Mouse (Mus musculus): ENCODE measurements around the gene Itgal. TPM values are rescaled to one million over a fixed set of nuclear protein-coding genes. Genes with fewer than 3 reads are reported as not detected.

Gene Itgal
- polyA plus RNA-seq, 1 experiment from 2014 or later = 1.6 TPM

- Histone ChIP-seq H3K9ac (no peak overlapping the region), H3K36me3 (ENCODE audit: insufficient read depth) (peaks cover 9% of the 10 kb centered on the region; the same call in 1 of the 2 replicates), H3K9me3 (ENCODE audit: low read depth, low read length) (no peaks in the 10 kb centered on the region), H3K27me3 (ENCODE audit: insufficient read depth, low read length) (no peaks in the 10 kb centered on the region), H3K4me2 (no peak overlapping the region), H3K4me3 (ENCODE audit: low read depth, low read length) (no peak overlapping the region), H3K4me1 (ENCODE audit: insufficient read depth) (no peaks in the 10 kb centered on the region), H3K27ac (ENCODE audit: low read depth) (no peak overlapping the region)
- ATAC-seq (ENCODE audit: insufficient read depth) = no peak
- no peak for DNase-seq
- WGBS = 71% methylated on average over 6 of the region's 6 CpGs
- TF ChIP-seq CTCF (IDR thresholded peaks at IDR 0.05; ENCODE audit: low read depth) = no peak
These were observed 82.4 kb downstream of the Itgal start for GRCm38 (mm10) chr7:127378310-127378921.

Other genes starting within 250 kb of the Itgal start
- not detected in 2 replicates for gene Zg16, start 208.9 kb upstream of the Itgal start, polyA plus RNA-seq (2014; fragmentation: Nextera tagmentation; extraction: Ambion mirVana)
- gene AI467606, start 204.9 kb upstream of the Itgal start, polyA plus RNA-seq (2014; fragmentation: Nextera tagmentation; extraction: Ambion mirVana) = 6.3 and 6.5 TPM in 2 replicates
- gene Qprt, start 174.0 kb upstream of the Itgal start, polyA plus RNA-seq (2014; fragmentation: Nextera tagmentation; extraction: Ambion mirVana) = 0.22 and 0.47 TPM in 2 replicates
- gene Spn, start 158.4 kb upstream of the Itgal start, polyA plus RNA-seq (2014; fragmentation: Nextera tagmentation; extraction: Ambion mirVana) = 0.20 TPM in 1 of 2 replicates, not detected in the other
- 54.6 and 59.6 TPM in 2 replicates for gene Cd2bp2, start 100.2 kb upstream of the Itgal start, polyA plus RNA-seq (2014; fragmentation: Nextera tagmentation; extraction: Ambion mirVana)
- gene Tbc1d10b, start 87.8 kb upstream of the Itgal start, polyA plus RNA-seq (2014; fragmentation: Nextera tagmentation; extraction: Ambion mirVana) = 26.0 and 33.7 TPM in 2 replicates
- 8.6 and 12.2 TPM in 2 replicates for gene Mylpf, start 87.4 kb upstream of the Itgal start, polyA plus RNA-seq (2014; fragmentation: Nextera tagmentation; extraction: Ambion mirVana)
- gene Zfp553, start 63.2 kb upstream of the Itgal start, polyA plus RNA-seq (2014; fragmentation: Nextera tagmentation; extraction: Ambion mirVana) = 21.2 and 24.3 TPM in 2 replicates
- 20.1 and 20.3 TPM in 2 replicates for gene Sept1, start 63.1 kb upstream of the Itgal start, polyA plus RNA-seq (2014; fragmentation: Nextera tagmentation; extraction: Ambion mirVana)
- gene Zfp771, start 52.0 kb upstream of the Itgal start, polyA plus RNA-seq (2014; fragmentation: Nextera tagmentation; extraction: Ambion mirVana) = 52.8 and 54.7 TPM in 2 replicates
- 202 and 226 TPM in 2 replicates for gene Dctpp1, start 35.6 kb upstream of the Itgal start, polyA plus RNA-seq (2014; fragmentation: Nextera tagmentation; extraction: Ambion mirVana)
- gene Sephs2, start 22.2 kb upstream of the Itgal start, polyA plus RNA-seq (2014; fragmentation: Nextera tagmentation; extraction: Ambion mirVana) = 85.3 and 90.4 TPM in 2 replicates
- gene Zfp768, start 49.3 kb downstream of the Itgal start, polyA plus RNA-seq (2014; fragmentation: Nextera tagmentation; extraction: Ambion mirVana) = 4.7 and 6.5 TPM in 2 replicates
- 6.7 and 8.5 TPM in 2 replicates for gene Zfp747, start 79.8 kb downstream of the Itgal start, polyA plus RNA-seq (2014; fragmentation: Nextera tagmentation; extraction: Ambion mirVana)
- 5.6 and 6.8 TPM in 2 replicates for gene 9130019O22Rik, start 90.9 kb downstream of the Itgal start, polyA plus RNA-seq (2014; fragmentation: Nextera tagmentation; extraction: Ambion mirVana)
- 4.9 and 7.1 TPM in 2 replicates for gene E430018J23Rik, start 97.4 kb downstream of the Itgal start, polyA plus RNA-seq (2014; fragmentation: Nextera tagmentation; extraction: Ambion mirVana)
- gene Zfp764, start 110.6 kb downstream of the Itgal start, polyA plus RNA-seq (2014; fragmentation: Nextera tagmentation; extraction: Ambion mirVana) = 9.3 and 10.4 TPM in 2 replicates
- 21.6 and 22.6 TPM in 2 replicates for gene Zfp688, start 125.8 kb downstream of the Itgal start, polyA plus RNA-seq (2014; fragmentation: Nextera tagmentation; extraction: Ambion mirVana)
- 9.6 and 9.8 TPM in 2 replicates for gene Zfp689, start 152.9 kb downstream of the Itgal start, polyA plus RNA-seq (2014; fragmentation: Nextera tagmentation; extraction: Ambion mirVana)
- 44.3 TPM in 2 replicates for gene Prr14, start 163.4 kb downstream of the Itgal start, polyA plus RNA-seq (2014; fragmentation: Nextera tagmentation; extraction: Ambion mirVana)
- gene Fbrs, start 182.9 kb downstream of the Itgal start, polyA plus RNA-seq (2014; fragmentation: Nextera tagmentation; extraction: Ambion mirVana) = 12.8 and 16.1 TPM in 2 replicates
- gene Srcap, start 215.7 kb downstream of the Itgal start, polyA plus RNA-seq (2014; fragmentation: Nextera tagmentation; extraction: Ambion mirVana) = 61.6 and 71.3 TPM in 2 replicates
- 19.6 and 20.5 TPM in 2 replicates for gene Gm42715, start 223.3 kb downstream of the Itgal start, polyA plus RNA-seq (2014; fragmentation: Nextera tagmentation; extraction: Ambion mirVana)